Mouse (Mus musculus) heart, postnatal 0 days (tissue): ENCODE results near the gene Rhoh.

Experiments used
- CTCF ChIP-seq: IDR thresholded peaks from 2 replicates; pipeline ENCODE4 v1.5.1; 2016; ENCODE audit warnings: antibody characterized with exemption, control low read depth, low read depth
- EP300 ChIP-seq: IDR thresholded peaks from 2 replicates; pipeline ENCODE4 v1.6.1; 2016; ENCODE audit warnings: antibody characterized with exemption, low read depth

DNA sequence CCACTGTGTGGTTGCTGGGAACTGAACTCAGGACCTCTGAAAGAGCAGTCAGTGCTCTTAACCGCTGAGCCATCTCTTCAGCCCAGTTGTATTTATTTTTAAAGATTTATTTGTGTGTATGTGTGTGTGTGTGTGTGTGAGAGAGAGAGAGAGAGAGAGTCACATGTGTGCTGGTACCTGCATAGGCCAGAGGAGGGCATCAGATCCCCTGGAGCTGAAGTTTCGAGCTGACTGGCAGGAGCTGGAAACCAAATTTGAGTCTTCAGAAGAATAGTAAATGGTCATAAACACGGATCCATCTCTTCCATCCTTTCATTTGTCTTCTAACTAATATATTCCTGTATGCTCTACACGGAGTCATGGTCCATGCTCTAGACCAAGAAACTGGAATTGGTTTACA, 72.2 kb downstream of the Rhoh start:
- TF ChIP-seq CTCF: no peak
- TF ChIP-seq EP300: no peak
